Mouse (Mus musculus): ENCODE results near the gene Nfxl1. TPM values are rescaled to one million over a fixed set of nuclear protein-coding genes. Genes with fewer than 3 reads are reported as not detected.
"Not testable (repeated sequence)": the region's sequence is repeated elsewhere in the genome, so short reads cannot be mapped to it uniquely, and the experiment has no call there.

Gene Nfxl1
- polyA plus RNA-seq (2012; rRNA removed) = 2.9 and 3.6 TPM in 2 replicates

DNA sequence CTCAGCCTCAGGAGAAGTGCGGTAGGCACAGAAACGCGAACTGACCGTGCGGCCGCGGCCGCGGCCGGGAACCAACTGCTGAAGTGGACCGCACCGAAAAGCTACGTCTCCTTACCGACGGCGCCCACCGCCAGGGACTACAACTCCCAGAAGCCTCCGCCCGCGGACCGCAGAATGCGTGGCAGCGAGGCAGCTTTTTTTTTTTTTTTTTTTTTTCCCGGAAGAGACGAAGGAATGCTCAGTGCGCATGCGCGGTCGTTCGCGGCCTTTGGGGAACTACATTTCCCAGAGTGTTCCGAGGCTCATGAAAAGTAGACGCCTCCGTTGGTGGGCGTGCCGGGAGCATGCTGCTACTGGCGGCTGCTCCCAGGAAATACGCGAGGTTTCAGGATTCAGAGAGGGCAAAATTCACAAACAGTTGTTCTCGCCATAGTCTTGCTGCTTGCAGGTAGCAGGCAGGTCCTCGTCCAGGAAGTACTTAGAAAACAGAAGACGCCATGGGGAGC, at the start of gene Nfxl1:
TSS of gene Nfxl1 (minus strand) at position 141 of the 506 bp plus-strand sequence.
- H3K27ac ChIP-seq (ENCODE audit: insufficient read depth, low read length) = 0 out of 2 replicates have a peak within 1 kb of the TSS, but pooled peaks have one; percentile 31
- WGBS = under 1% methylated on average over 42 of the region's 42 CpGs

DNA sequence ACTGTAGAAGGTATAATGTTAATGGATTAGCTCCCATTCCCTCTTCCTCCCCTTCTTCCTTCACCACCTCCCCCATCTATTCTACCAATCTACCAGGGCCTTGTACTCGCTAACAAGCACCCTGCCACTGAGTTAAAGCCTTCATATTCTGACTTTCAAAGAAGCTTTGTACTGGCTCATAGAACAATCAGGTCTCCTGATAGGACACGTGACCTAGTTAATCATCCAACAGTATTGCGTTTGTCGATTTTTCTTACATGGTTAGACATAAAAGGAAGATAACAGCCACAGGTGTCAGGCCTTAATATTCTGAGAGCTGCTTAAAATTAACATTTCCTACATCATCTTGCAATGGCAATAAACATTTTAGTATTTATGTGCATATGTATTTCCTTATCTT, 43.7 kb upstream of the Nfxl1 start:
- WGBS = 89% methylated on average over 4 of the region's 4 CpGs
- Histone ChIP-seq H3K36me3 (ENCODE audit: control insufficient read depth, insufficient read depth, low read length) (no peaks in the 10 kb centered on the region), H3K4me3 (ENCODE audit: extremely low read depth, insufficient read depth, insufficient read length) (no peak overlapping the region), H3K27me3 (ENCODE audit: control insufficient read depth, insufficient read depth, low read length) (no peaks in the 10 kb centered on the region), H3K4me1 (ENCODE audit: control insufficient read depth, insufficient read depth, insufficient read length) (no peaks in the 10 kb centered on the region), H3K27ac (ENCODE audit: insufficient read depth, low read length) (no peak overlapping the region)
- no peak for DNase-seq (ENCODE audit: low read depth in 1 of 2, low spot score in 2 of 2)
- TF ChIP-seq CTCF (IDR thresholded peaks at IDR 0.05; ENCODE audit: extremely low read depth, insufficient read depth, insufficient read length, insufficient replicate concordance) (no peak), POLR2A (IDR thresholded peaks at IDR 0.05; ENCODE audit: low read depth, low read length) (no peak)

More for the DNA sequence above, at the start of gene Nfxl1:
- Histone ChIP-seq H3K4me1 (ENCODE audit: control insufficient read depth, insufficient read depth, insufficient read length) (no peaks in the 10 kb centered on the region; the same call in 1 of the 2 replicates), H3K36me3 (ENCODE audit: control insufficient read depth, insufficient read depth, low read length) (no peaks in the 10 kb centered on the region), H3K4me3 (ENCODE audit: extremely low read depth, insufficient read depth, insufficient read length) (peak within 1 kb of the TSS; percentile 83), H3K27me3 (ENCODE audit: control insufficient read depth, insufficient read depth, low read length) (no peaks in the 10 kb centered on the region)
- peak; percentile 93 for DNase-seq (ENCODE audit: low read depth in 1 of 2, low spot score in 2 of 2)
- TF ChIP-seq CTCF (IDR thresholded peaks at IDR 0.05; ENCODE audit: extremely low read depth, insufficient read depth, insufficient read length, insufficient replicate concordance) (no peak), POLR2A (IDR thresholded peaks at IDR 0.05; ENCODE audit: low read depth, low read length) (no peak)

DNA sequence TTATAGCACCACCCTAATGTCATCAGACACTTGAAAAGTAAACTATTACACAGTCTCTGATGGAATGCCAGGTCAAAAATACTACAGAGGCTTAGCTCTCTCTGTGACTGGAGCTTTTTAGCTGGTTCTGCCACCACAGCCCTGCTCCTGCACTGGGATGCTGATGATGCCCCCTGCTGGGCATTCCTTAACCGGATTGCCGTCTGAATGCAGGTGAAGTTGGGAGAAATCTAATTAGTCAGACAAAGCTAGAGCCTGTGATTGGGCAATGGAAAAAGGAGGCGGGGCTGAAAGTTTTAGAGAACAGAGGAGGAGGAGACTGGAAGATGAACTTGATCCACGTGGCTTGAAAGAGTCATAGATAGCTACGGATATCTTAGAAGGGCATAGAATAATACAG, 41.5 kb upstream of the Nfxl1 start:
- 14% methylated on average over 5 of the region's 5 CpGs for WGBS
- TF ChIP-seq POLR2A (IDR thresholded peaks at IDR 0.05; ENCODE audit: low read depth, low read length) (no peak), CTCF (IDR thresholded peaks at IDR 0.05; ENCODE audit: extremely low read depth, insufficient read depth, insufficient read length, insufficient replicate concordance) (peak; percentile 26; the same call in 1 of the 2 replicates)
- H3K4me1 ChIP-seq (ENCODE audit: control insufficient read depth, insufficient read depth, insufficient read length) = no peaks in the 10 kb centered on the region
- DNase-seq (ENCODE audit: low read depth in 1 of 2, low spot score in 2 of 2) = peak in 1 of 2 experiments; percentile 28
- H3K27me3 ChIP-seq (ENCODE audit: control insufficient read depth, insufficient read depth, low read length) = no peaks in the 10 kb centered on the region
- H3K36me3 ChIP-seq (ENCODE audit: control insufficient read depth, insufficient read depth, low read length) = no peaks in the 10 kb centered on the region
- H3K27ac ChIP-seq (ENCODE audit: insufficient read depth, low read length) = no peak overlapping the region
- no peak overlapping the region for H3K4me3 ChIP-seq (ENCODE audit: extremely low read depth, insufficient read depth, insufficient read length)

DNA sequence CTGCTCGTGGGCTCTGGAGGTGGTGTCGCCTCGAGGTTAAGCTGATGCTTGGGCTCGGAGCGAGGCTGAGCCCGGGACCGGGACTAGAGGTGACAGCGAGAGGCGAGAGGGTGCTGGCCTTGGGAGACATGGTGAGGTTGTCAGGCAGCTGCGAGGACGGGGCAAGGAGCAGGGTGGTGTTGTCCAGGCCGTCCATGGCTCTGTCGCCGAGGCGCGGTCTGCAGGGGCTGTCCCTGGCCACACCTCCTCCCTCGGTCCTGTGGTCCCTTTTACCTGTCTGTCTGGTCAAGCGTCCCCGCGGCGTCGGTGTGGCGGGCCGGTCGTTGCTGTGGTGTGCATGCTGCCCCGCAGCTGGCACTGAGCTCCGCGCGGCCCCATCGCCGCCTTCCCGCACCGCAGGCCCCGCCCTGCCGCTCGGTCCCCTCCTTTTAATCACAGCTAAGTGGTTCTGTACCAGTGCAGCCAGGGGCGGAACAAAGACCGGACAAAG, 27.8 kb upstream of the Nfxl1 start, which contains the start of gene Gm5868:
TSS of gene Gm5868 (minus strand) at position 360 of the 490 bp plus-strand sequence.
- TF ChIP-seq POLR2A (IDR thresholded peaks at IDR 0.05; ENCODE audit: low read depth, low read length) (no peak), CTCF (IDR thresholded peaks at IDR 0.05; ENCODE audit: extremely low read depth, insufficient read depth, insufficient read length, insufficient replicate concordance) (no peak)
- Histone ChIP-seq H3K27ac (ENCODE audit: insufficient read depth, low read length) (no peak within 1 kb of the TSS), H3K27me3 (ENCODE audit: control insufficient read depth, insufficient read depth, low read length) (peaks cover 3% of the 10 kb centered on the region), H3K4me1 (ENCODE audit: control insufficient read depth, insufficient read depth, insufficient read length) (no peaks in the 10 kb centered on the region; the same call in 1 of the 2 replicates), H3K4me3 (ENCODE audit: extremely low read depth, insufficient read depth, insufficient read length) (no peak within 1 kb of the TSS; the same call in 1 of the 2 replicates), H3K36me3 (ENCODE audit: control insufficient read depth, insufficient read depth, low read length) (no peaks in the 10 kb centered on the region)
- WGBS = 9% methylated on average over 38 of the region's 38 CpGs
- no peak for DNase-seq (ENCODE audit: low read depth in 1 of 2, low spot score in 2 of 2)

DNA sequence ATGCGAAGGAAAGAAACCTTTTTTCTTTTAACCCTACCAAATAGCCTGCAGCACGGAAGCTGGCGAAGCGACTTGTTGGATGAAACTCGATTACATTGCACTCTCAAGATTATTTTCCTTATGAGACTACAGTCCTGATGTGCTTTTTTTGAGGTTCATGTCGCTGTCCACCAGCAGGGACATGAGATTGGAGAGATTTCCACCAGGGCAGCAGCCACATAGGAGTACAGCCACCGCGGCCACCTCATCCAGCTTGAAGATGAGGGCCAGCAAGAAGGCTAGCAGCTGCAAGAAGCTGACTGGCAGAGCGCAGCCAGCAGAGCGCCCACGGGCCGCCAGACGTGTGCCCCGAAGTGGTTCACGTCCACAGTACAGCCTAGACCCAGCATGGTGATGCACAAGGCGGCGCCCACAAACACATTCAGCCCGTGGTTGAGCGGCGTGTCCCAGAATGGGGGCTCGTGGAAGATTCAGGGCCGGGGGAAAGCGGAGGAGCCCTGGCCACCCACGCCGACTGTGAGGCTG, 27.2 kb upstream of the Nfxl1 start:
- not testable (repeated sequence) for H3K36me3 ChIP-seq (ENCODE audit: control insufficient read depth, insufficient read depth, low read length); DNase-seq (ENCODE audit: low read depth in 1 of 2, low spot score in 2 of 2); H3K27ac ChIP-seq (ENCODE audit: insufficient read depth, low read length); H3K4me3 ChIP-seq (ENCODE audit: extremely low read depth, insufficient read depth, insufficient read length); H3K27me3 ChIP-seq (ENCODE audit: control insufficient read depth, insufficient read depth, low read length); H3K4me1 ChIP-seq (ENCODE audit: control insufficient read depth, insufficient read depth, insufficient read length)
- WGBS = 51% methylated on average over 25 of the region's 25 CpGs

DNA sequence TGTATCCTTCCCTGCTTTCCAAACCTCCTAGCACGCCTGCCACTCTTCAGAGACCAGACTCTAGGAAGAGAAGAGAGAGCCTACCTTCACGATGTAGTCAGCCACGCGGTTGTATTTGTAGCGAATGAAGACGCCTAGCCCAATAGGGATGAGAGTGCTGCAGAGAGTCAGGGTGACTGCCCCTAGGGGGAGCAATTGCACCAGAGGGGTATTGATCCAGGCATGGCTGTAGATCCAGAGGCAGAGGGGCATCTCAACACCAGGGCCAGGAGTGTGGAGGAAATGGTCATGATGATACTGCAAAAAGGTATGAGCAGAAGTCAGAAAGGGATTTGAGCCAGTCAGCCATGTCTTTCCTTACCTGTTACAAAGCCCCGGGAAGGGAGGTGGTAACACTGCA, 26.6 kb upstream of the Nfxl1 start:
- DNase-seq (ENCODE audit: low read depth in 1 of 2, low spot score in 2 of 2); H3K4me3 ChIP-seq (ENCODE audit: extremely low read depth, insufficient read depth, insufficient read length); H3K36me3 ChIP-seq (ENCODE audit: control insufficient read depth, insufficient read depth, low read length); H3K27ac ChIP-seq (ENCODE audit: insufficient read depth, low read length); H3K27me3 ChIP-seq (ENCODE audit: control insufficient read depth, insufficient read depth, low read length); H3K4me1 ChIP-seq (ENCODE audit: control insufficient read depth, insufficient read depth, insufficient read length): not testable (repeated sequence)
- WGBS = 50% methylated on average over 7 of the region's 7 CpGs

DNA sequence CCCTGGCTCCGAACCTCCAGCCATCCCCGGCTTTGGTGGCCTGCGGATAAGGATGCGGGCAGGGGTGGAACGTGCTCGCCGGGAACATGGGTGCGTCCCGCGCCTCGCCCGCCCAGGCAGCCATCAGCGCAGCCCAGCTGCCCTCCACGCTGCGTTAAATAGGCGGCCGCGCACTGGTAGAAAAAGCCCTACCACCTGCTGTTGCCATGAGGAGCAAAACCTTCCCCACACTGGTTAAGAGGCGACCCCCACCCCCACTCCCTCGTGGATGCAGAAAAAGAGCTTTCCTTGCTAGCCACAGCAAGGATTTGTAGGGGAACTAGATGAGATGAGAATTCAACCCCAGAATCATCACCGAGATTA, 21.5 kb upstream of the Nfxl1 start, which contains the start of gene Zar1:
TSS of gene Zar1 (minus strand) at position 285 of the 363 bp plus-strand sequence.
- H3K27ac ChIP-seq (ENCODE audit: insufficient read depth, low read length); H3K4me1 ChIP-seq (ENCODE audit: control insufficient read depth, insufficient read depth, insufficient read length); DNase-seq (ENCODE audit: low read depth in 1 of 2, low spot score in 2 of 2); H3K27me3 ChIP-seq (ENCODE audit: control insufficient read depth, insufficient read depth, low read length); H3K36me3 ChIP-seq (ENCODE audit: control insufficient read depth, insufficient read depth, low read length): not testable (repeated sequence)
- 21% methylated on average over 19 of the region's 21 CpGs for WGBS
- H3K4me3 ChIP-seq (ENCODE audit: extremely low read depth, insufficient read depth, insufficient read length) = peak within 1 kb of the TSS; percentile 49; the same call in 1 of the 2 replicates

DNA sequence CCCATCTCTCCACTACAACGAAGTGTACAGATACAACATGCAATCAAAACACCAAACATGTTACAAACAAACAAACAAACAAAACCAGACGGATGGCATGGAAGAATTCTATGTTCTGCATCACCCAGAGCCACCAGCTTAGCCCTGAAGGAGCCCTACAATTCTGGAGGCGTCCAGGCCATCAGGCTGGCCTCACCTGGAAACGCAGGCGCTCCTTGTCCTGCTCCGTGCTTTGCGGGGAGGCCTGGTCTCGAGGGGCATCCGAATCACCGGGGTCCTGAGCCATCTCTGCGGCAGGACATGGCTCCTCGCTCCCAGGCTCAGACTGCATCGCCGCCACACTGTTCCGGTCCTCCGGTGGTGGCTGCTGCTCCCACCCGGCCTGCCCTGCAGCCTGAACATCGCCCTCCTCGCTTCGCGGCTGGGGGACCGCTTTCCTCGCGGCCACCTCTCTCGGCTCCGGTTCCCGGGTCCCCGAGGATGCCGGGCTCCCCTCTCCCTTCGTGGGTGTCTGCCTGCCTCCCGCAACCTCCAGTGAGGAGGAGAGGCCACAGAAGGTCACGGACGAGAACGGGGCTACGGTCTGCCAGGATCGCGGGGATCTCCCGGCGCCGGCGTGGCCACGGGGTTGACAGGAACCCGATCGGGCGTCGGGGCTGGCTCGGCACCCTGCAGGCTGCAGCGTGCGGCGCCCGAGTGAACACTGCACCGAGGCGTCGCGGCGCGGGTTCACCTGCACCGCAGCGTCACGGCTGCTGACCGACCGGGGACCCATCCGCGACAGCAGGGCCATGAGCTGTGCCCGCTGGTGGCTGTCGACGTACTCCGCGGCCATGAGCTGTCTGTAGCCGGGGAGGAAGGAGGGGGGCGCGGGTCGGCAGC, 20.8 kb upstream of the Nfxl1 start:
- H3K27me3 ChIP-seq (ENCODE audit: control insufficient read depth, insufficient read depth, low read length); DNase-seq (ENCODE audit: low read depth in 1 of 2, low spot score in 2 of 2); H3K4me1 ChIP-seq (ENCODE audit: control insufficient read depth, insufficient read depth, insufficient read length); H3K27ac ChIP-seq (ENCODE audit: insufficient read depth, low read length); H3K36me3 ChIP-seq (ENCODE audit: control insufficient read depth, insufficient read depth, low read length): not testable (repeated sequence)
- WGBS = 8% methylated on average over 64 of the region's 73 CpGs
- peak overlapping the region; percentile 49; the same call in 1 of the 2 replicates for H3K4me3 ChIP-seq (ENCODE audit: extremely low read depth, insufficient read depth, insufficient read length)

DNA sequence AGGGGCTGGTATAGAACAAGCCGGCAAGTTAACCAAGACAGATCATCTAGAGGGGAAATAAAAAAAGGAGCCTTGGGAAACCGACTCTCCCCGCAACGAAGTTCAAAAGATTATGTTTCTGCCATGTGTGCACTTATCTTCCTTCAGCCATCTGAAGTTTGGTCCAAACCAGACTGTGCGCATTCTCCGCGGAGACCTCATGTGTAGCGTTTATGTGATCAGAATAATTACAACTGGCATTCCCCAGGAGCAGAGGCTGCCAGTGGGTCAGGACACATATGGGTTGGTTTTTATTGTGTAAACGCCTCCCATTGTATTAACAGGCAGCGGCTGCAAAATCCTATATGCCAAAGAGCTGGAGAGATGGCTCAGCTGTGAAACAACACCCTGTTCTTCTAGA, 20.1 kb upstream of the Nfxl1 start:
- not testable (repeated sequence) for DNase-seq (ENCODE audit: low read depth in 1 of 2, low spot score in 2 of 2); H3K4me1 ChIP-seq (ENCODE audit: control insufficient read depth, insufficient read depth, insufficient read length); H3K27ac ChIP-seq (ENCODE audit: insufficient read depth, low read length); H3K4me3 ChIP-seq (ENCODE audit: extremely low read depth, insufficient read depth, insufficient read length); H3K36me3 ChIP-seq (ENCODE audit: control insufficient read depth, insufficient read depth, low read length); H3K27me3 ChIP-seq (ENCODE audit: control insufficient read depth, insufficient read depth, low read length)
- WGBS = 74% methylated on average over 10 of the region's 10 CpGs
